Mouse (Mus musculus): Measurements from ENCODE around the gene Gper1.

Gene Gper1

DNA sequence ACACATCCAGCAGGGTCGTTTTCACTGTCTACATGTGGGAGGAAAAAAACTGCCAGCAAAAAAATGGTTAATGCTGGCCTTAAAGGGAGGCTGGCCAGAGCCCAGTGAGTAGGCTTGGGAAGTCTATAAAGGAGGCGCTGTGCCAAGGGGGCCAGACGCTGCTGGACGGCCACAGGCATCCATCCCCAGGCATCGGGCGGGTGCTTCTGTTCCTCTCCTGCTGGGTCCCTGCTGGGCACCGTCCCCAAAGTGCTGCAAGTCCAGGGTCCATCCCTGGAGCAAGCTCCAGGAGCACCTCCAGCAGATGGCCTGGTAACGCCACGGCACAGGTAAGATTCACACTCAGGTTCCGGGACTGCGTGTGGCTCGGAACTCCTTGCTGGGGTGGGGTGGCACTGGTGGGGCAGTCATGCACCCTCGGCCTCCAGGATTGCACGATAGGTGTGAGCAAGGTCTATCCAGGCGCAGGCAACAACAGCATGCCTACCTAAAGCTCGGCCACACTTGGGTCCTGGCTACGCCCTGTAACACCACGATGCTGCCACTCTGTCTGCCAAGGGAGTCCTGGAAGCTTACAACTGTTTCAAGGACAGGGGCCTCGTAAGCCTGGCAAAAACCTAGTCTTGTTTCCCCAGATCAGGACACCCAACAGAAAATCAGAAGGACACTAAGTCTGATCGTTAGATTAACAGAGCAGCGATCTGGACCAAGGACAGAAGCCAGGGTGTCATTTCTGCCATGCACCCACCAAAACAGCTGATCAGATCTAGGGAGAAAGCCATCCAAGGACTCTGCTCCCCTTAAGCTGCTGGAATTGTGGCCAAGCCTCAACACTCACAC, at the start of gene Gper1:
Gene Gper1 (plus strand): TSS at position 126 of the 840 bp plus-strand sequence.
- DNase-seq (ENCODE audit: low read depth, low spot score) = no peak

DNA sequence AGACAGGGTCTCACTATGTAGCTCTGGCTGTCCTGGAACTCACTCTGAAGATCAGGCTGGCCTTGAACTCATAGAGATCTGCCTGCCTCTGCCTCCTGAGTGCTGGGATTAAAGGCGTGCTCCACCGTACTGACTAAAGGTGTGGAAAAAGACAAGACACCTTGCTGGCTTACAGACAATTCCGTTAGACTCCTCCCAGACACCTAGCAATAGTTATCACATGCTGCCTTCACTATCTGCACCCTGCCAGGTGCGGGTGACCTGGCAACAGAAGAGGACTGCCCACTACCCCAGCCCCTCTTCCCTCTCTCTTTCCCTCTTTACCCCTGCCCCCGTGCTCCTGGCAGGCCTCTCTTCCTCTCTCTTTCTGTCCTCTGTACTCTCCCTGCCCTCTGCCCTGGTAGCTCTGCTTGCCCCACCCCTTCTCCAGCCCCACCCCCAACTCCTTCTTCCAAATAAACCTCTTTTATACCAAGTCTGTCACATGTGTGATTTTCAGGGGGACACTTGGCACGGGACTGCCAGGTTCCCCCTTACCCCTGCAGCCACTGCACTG, 49.0 kb upstream of the Gper1 start:
- DNase-seq (ENCODE audit: low read depth, low spot score) = no peak

DNA sequence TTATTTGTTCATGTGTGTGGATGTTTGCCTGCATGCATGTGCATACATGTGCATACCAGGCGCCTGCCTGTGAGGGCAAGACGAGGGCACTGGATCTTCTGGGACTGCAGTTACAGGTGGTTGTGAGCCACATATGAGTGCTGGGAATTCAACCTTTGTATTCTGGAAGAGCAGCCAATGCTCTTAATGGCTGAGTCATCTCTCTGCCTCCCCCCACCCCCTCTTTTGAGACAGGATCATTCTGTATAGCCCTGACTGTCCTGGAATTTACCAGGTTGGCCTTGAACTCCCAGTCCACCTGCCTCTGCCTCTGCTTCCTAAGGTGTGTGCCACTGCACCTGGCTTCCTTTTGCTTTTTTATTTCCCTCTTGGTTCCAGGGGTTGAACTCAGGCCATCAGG, 48.1 kb upstream of the Gper1 start:
- no peak for DNase-seq (ENCODE audit: low read depth, low spot score)

DNA sequence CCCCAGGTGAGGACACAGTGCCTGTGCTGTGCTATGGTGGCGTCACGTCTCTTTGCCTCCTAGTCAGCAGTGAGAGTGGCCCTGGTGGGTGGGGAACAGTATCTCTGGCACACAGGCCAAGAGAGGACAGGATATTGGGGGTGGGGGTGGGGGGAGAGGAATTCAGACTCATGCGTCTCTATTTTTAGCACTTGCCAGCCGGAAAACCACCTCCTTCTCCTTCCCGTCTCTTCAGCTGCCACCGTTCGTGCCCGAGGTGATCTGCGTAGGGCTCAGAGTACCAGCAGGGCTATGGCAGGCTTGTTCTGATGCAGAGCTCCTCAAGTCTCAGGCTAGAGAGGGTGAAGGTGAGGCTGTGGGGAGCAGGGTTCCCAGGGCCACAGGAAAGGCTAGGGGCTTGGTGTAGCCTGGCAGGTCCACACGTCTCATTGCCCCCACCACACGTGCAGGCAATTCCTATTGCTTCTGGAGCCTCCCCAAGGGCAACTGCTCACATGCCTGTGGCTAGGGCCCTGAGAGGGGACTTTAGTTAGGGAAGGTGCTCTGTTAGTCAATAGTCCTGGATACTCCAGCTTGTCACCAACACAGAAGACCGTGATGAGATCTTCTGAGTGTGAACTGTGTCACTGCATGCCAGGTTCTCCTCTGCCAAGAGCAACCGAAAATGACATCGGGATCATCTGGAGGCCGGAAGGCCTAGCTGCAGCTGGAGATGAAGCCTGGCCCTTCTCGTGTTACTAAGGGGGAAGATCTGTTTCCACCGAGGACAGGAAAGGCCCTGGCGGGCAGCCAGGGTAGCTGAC, 45.3 kb upstream of the Gper1 start, which contains the start of gene Gpr146:
Gene Gpr146 (plus strand): TSS at position 230 of the 803 bp plus-strand sequence.
- DNase-seq (ENCODE audit: low read depth, low spot score) = no peak

DNA sequence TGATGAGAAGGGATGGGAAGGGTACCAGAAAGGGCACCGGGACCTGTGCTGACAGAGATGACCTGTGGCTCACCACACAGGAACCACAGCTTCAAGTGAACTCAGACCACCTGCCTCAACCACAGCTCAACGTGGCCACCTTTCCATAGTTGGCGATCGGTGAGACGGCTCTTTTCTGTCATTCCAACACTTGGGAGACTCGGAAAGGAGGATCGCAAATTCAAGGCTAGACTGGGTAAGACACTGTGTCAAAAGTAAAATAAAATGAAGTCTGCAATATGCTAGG, 44.7 kb upstream of the Gper1 start:
- DNase-seq (ENCODE audit: low read depth, low spot score) = no peak

DNA sequence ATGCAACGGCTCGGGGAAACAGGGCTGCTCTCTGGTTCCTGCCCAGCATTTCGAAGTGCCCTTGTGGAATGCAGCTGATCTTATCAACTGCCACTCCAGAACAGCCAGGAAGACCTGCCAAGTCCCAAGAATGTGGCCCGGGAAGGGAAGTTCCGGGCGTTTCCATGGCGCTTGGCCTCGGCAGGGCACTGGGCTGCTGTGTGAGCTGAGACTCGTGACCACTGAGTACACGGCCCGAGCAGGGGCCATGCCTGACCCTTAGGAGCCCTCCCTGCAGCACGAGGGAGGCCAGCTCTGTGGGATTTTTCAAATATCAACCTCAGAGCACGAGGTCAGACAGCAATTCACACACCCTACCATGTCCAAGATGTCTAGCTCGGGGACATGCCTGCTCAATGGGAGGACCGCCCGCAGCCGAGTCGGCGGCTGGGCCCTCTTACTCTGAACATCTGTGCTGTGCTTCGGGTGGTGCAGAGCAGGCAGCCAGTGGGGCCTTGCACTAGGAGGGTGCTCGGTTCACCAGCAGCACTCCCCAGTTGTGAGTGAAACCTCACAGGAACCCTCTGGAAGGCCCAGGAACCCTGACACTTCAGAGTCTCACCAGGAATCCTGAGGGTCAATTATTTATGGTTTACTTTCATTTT, 43.8 kb upstream of the Gper1 start:
- no peak for DNase-seq (ENCODE audit: low read depth, low spot score)

DNA sequence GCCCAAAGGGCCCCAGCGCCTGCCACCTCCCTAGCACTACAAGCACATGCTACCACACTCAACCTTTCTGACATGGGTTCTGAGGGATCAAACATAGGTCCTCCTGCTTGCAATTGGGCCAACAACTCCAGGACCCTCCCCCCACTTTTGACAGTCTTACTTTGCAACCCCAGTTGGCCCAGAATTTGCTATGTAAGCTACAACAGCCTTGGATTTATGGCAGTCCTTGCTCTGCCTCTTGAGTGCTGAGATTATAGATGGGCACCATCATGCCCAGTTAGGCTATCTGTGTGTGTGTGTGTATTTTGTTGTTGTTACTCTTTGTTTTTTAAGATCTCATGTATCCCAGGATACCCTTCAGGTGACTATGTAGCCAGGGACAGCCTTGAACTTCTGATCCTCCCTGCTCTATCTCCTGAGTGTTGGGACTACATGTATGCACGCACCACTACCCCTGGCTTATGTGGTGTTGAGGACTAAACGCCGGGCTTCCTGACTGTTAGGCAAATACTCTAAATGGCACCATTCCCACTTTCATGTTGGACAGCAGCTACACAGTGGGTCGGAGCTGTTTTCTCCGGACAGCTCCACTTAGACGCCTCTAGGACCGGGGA, 43.1 kb upstream of the Gper1 start:
- DNase-seq (ENCODE audit: low read depth, low spot score) = no peak

DNA sequence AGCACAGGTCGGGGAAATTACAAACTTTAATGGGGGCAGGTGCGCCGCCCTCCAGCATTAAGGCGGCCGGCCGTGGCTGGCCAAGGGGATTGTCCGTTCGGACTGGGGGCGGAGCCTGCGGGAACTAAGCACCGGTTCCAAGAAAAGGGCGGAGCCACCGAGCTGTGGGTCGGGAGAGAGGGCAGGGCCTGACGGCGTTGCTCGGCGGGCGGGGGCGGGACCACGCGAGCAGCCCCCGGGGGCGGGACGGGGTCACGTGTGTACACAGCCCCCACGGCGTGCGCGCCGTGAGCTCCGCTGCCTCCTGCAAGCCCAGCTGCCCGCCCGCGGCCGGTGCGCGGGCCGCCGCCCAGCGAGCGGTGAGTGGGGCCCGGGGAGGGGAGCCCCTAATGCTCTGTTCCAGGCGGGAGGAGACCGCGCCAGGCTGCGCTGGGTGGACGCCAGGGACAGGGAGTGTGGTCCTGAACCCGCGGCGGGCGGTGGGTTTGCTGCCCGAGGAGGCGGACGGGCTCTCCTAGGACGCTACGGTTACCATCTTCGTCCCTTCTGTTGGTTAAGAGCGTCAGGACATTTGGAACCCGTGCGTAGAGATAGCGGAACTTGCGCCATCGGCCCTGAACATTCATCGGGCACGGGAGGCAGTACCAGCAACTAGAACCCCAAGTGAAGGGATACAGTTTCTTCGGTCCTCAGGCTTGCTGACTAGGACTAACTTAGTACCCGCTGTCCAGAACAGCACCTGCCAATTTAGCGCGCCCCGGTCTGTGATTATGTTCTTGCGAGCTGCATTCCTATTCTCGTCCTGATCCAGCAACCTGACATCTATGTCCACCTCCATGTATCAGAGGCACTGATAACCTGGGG, 42.3 kb upstream of the Gper1 start:
- peak; percentile 78 for DNase-seq (ENCODE audit: low read depth, low spot score)

DNA sequence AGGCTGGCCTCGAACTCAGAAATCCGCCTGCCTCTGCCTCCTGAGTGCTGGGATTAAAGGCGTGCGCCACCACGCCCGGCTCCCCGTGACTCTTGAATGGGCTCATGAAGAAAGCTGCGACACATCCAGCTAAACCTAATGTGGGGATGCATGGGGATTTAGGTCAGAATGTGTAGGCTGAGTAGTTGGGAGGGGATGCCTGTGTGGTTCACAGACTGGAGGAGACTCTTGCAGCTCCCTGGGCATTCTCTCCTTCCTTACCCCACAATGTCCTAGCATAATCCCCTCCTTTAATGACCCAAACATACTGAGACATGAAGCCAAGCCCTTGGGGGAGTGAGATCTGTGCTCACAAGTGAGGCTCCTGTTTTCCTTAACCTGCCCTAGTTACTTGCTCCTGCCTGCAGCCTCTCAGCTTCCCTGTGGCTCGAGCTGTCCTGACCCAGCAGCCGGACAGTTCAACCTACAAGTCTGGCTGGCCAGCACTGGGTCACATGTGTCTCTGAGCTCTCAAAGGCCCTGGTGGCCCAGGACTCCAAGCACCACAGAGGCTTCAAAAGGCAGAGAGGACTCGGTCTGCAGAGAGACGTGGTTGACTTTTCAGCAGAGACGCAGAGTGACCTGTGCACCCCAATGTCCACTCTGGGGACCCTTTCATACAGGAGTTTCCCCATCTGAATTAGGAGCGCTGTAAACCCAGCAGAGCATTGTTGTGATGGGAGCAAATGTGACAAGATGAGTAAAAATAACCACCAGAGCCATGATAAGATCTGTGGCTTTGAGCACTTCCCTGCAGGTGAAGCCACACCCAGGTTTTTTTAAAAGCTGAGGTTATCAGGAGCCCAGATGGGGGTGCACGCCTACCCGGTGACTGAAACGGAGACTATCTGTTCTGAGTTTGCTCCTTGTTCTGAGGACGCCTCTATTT, 41.1 kb upstream of the Gper1 start:
- DNase-seq (ENCODE audit: low read depth, low spot score) = no peak

DNA sequence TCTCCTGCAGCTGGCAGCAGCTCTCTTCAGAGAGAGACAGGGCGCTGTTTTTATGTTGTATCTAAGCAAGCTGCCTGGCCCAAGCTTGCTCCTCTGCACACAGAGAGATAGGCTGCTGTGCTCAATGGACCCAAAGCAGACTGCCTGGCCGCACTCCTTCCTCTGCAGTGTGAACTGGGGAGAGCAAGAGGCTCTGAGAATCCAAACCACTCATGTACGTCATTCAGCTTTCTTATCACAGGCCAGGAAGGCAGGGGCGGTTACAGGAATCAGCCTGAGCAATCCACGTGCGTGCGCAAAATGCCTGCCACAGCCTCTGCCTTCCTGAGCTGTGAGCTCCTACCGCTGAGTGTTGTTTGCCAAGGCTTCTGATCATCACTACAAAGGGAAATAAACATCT, 40.2 kb upstream of the Gper1 start:
- DNase-seq (ENCODE audit: low read depth, low spot score) = no peak

DNA sequence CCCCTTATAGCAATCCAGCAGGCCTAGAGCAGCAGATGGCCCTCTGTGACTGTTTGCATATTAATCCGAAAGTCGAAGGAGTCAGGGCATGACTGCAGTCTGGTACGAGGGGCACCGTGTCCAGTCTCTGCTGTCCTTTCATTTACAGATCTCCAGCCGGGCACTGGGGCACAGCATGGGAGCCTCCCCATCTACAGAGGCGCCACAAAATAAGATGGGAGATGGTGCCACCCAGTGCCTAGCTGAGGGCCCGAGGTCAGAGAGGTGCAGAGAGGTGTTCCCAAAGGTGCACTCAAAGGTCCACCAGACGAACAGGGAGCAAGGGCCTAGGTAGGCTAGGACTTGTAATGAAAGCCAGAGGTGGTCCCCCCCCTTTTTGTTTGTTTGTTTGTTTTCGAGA, 39.7 kb upstream of the Gper1 start:
- no peak for DNase-seq (ENCODE audit: low read depth, low spot score)

DNA sequence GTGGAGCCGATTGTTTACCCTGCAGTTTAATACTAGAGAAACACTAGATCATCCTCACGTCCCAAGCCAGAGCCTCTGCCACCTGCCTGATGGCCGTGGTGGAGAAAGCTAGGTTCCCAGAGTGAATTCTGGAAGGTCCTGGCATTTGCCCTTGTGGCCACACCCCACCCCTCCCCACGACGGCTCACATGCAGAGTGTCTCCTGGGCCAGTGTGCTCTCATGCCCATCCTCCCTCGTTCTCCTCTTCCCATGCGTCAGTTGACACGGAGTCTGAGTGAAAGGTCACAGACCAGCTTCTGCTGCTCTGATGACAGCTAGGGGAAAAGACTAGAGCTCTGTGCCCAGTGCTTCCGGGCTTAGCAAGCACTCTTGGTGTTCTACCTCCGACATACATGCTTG, 38.4 kb upstream of the Gper1 start:
- no peak for DNase-seq (ENCODE audit: low read depth, low spot score)

DNA sequence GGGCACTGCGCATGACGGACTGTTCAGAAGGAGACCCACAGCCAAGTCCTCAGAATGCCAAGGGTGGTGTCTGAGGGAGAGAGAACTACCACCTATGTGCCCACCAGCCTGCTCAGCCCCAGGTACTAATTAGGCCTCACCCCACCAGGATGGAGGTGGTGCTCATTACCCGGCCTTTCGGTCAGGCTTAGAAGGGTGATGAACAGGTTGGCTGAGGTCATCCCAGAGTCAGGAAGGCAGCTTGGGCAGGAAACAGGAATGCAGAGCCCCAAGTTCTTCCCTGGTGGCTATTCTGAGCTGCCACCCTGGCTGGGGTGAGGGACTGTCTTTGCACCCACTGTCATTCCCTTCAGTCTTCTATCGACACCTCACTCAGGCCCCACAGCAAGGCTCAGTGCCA, 36.9 kb upstream of the Gper1 start:
- DNase-seq (ENCODE audit: low read depth, low spot score) = no peak

DNA sequence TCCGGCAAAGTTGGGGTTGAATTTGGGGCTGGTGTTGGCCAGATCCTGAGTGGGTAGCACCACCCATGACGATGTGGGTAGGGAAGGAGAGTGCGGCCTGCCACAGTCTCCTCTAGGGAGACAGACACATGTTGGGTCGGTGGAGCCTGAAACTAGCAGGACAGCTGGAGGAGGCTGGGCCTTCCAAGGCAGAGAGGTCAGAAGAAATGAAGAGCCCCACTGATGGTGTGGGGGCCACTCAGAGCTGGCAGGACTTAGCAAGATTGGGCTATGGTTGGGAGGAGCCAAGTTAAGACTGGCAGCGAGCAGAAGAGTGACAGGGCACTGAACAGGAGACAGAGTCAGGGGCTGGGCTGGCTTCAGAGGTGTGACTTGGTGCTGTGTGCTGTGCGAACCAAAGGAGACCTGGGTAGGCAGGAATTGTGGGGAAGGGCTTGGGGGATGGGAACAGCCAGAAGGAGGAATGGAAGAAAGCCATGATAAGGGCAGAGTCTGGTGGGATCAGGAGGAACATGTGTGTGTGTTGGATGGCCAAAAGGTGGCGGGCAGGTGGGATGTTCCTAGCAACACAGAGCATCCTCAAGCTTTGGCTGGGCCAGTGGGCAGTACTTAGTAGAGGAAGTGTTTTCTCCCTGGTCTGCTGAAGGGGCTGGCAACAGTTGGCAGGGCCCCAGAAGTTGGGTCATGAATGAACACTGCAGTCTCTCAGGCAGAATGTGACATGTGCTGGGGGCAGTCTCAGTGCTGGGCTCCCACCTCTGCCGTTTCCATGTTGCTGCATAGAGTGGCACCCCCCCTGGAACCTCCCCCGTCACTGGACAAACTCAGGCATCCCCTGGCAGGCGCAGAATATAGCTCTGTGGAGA, 35.4 kb upstream of the Gper1 start:
- no peak for DNase-seq (ENCODE audit: low read depth, low spot score)

DNA sequence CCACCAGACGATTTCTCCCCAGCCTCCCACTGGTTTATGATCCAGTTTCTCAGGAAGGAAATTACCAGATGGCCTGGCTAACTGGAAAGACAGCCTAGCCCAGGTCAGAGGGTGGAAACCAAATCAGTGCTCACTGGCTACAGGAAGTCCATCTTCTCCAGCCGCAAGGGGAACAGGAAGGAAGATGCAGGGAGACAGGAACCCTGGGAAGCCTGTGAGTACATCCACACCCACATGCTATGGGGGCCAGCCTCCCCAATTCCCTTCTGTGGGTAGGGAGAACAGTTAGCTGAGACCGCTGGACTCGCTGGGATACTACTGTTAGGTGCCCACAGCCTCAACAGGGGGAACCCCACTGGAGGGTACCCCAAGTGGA, 34.8 kb upstream of the Gper1 start:
- no peak for DNase-seq (ENCODE audit: low read depth, low spot score)

DNA sequence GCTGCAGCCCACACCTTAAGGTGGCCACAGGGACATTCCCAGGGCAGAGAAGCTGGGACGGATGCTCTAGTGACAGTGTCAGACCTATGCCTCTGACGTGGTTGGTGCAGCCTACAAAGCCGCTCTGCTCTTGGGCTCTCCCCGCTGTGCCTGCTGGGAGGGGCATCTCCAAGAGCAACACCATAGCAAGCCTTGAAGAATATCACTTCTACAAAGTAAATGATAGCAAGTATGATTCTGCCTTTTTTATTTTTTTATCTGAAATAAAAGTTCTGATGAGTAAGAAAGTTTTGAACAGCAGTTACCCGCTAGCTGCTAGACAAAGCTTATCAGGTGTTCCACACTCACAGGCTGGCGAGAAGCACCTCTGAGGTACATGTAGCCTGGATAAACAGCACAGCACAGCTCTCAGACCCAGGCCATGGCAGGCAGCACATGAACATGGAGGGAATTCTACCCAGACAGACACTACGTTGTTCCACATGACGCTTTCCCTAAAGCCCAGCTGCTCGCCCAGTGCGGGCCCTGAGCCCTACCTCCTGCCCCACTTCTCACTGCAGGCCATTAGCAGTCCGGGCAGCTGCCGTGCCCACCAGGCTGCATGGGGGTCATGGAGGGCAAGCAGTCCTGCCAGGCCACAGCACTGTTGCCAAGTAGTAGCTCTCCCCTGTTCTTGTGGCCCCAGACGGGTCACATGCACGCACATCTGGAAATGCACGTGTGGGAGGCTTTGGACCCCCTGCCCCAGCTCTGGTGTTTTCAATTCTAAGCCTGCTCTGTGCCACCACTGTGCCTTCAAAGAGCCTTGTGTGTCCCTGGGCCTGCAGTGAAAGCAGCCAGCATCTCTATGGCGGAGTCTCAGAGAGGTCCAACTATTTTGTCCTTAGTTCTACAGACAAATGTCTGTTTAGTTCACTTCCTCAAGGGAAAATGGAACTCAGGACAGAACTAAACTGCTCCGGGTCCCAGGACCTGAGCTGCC, 34.0 kb upstream of the Gper1 start:
- no peak for DNase-seq (ENCODE audit: low read depth, low spot score)

DNA sequence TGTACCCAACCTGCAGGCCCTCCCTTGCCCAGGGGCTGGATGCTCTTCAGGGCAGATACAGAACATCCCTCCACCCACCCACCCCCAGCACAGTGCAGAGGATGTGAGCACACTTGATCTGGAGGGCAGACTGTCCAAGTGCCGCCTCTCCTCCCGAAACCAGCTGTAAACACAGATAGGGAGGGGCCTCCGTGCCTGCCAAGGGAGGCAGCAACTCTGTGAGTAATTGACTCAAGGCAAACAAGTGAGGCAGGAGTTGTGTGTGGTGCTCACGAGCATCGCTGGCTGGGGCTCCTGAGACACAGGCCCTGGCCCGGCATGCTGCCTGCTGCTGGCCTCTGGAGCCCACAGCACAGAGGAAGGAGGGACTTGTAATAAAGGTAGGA, 33.3 kb upstream of the Gper1 start:
- no peak for DNase-seq (ENCODE audit: low read depth, low spot score)

Data from embryo, embryonic 11.5 days (tissue).